Mouse (Mus musculus) small intestine, adult 2 months (tissue): Measurements from ENCODE around the gene Rgl2.

Experiments
- CTCF ChIP-seq: fragments of 200-500 bp; IDR thresholded peaks from 2 replicates; pipeline ENCODE4 v1.5.1; 2012; ENCODE audit warnings: low read depth, mild to moderate bottlenecking, control low read depth, inconsistent platforms, low read length, moderate library complexity, mixed read lengths; ENCODE audit not compliant: insufficient replicate concordance, insufficient read length; ENCODE audit errors: extremely low read depth
- POLR2A ChIP-seq: fragments of 200-500 bp; IDR thresholded peaks from 2 replicates; pipeline ENCODE4 v1.6.1; 2012; ENCODE audit warnings: low read depth, mild to moderate bottlenecking, control low read depth, inconsistent platforms, low read length, moderate library complexity

DNA sequence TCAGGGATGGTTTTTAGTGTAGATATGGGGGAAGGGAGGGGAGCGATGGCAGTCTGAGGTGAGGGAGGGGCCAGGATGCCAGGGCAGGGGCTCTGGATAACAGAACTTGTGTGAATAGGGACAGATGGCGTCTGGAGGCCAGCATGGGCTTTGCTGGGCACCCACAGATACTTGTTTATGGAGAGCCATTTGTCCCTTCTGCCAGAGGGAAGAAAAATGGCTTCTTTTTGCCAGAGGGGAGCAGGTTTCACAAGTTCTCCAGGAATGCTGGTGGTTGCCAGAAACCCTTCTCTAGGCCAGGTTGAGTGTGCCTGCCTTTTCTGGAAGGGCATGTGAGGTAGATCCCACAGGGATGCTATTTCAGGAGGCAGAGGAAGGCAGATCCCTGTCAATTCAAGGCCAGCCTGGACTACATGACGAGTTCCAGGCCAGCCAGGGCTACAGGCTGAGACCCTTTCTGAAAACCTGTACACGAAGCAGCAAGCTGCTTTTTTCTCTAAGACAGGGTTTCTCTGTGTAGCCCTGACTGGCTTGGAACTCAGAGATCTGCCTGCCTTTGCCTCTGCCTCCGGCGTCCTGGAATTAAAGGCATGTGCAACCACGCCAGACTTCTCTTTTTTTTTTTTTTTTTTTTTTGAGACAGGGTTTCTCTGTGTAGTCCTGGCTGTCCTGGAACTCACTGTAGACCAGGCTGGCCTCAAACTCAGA lies 28.9 kb upstream of the Rgl2 start:
- no peak for TF ChIP-seq CTCF
- TF ChIP-seq POLR2A: no peak
